Mouse (Mus musculus) cerebellum, adult 2 months (tissue): ENCODE results near the gene Spon2.

Source experiments
- CTCF ChIP-seq: fragments of 200-500 bp; IDR thresholded peaks from 2 replicates; pipeline ENCODE4 v1.5.1; 2011; ENCODE audit warnings: low read depth, mild to moderate bottlenecking, control low read depth, low read length, moderate library complexity, borderline replicate concordance; ENCODE audit not compliant: insufficient read depth
- POLR2A ChIP-seq: fragments of 200-500 bp; IDR thresholded peaks from 2 replicates; pipeline ENCODE4 v1.6.1; 2011; ENCODE audit warnings: low read length, control low read depth, borderline replicate concordance; ENCODE audit not compliant: insufficient read depth

DNA sequence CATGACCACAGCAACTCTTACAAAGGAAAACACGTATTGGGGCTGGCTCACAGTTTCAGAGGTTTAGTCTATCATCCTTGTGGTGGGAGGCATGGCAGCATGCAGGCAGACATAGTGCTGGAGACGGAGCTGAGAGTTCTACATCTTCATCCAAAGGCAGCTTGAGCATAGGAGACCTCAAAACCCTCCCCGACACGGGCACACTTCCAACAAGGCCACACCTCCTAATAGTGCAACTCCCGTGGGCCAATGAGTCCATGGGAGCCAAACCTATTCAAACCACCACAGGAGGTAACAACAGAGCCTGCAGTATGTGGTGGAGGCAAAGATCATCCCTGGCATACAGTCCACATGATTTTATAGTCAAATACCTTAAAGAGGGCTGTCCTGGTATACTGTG is 7.0 kb downstream of the Spon2 start:
- TF ChIP-seq POLR2A (no peak), CTCF (no peak)
